Mouse (Mus musculus) midbrain, embryonic 12.5 days (tissue): Measurements from ENCODE around the gene A630076J17Rik. TPM values are rescaled to one million over a fixed set of nuclear protein-coding genes. Genes with fewer than 3 reads are reported as not detected.

ENCODE experiments used
- ATAC-seq: fragments of 200-750 bp; cut with Nextera tagmentation; 2 replicates; pipeline ENCODE4 v1.8.0; 2017; ENCODE audit warnings: low read depth, moderate TSS enrichment, moderate library complexity; ENCODE audit not compliant: low FRiP score
- H3K27ac ChIP-seq: fragments of 300-500 bp; sonication (generic); replicated peaks from 2 replicates; pipeline ENCODE4 v1.5.1; 2016; ENCODE audit warnings: mild to moderate bottlenecking
- H3K27me3 ChIP-seq: fragments of 300-500 bp; sonication (generic); 2 replicates; pipeline ENCODE4 v1.6.1; 2016; ENCODE audit warnings: mild to moderate bottlenecking
- H3K36me3 ChIP-seq: fragments of 300-500 bp; sonication (generic); 2 replicates; pipeline ENCODE4 v1.6.1; 2016
- H3K4me1 ChIP-seq: fragments of 300-500 bp; sonication (generic); 2 replicates; pipeline ENCODE4 v1.6.1; 2016
- H3K4me2 ChIP-seq: fragments of 300-500 bp; sonication (generic); replicated peaks from 2 replicates; pipeline ENCODE4 v1.6.1; 2016; ENCODE audit warnings: mild to moderate bottlenecking, moderate library complexity
- H3K4me3 ChIP-seq: fragments of 300-500 bp; sonication (generic); 2 replicates; pipeline ENCODE4 v1.5.1; 2016; ENCODE audit warnings: mild to moderate bottlenecking
- H3K9ac ChIP-seq: fragments of 300-500 bp; sonication (generic); replicated peaks from 2 replicates; pipeline ENCODE4 v1.6.1; 2016; ENCODE audit warnings: mild to moderate bottlenecking, moderate library complexity
- H3K9me3 ChIP-seq: fragments of 300-500 bp; sonication (generic); 2 replicates; pipeline ENCODE4 v1.6.1; 2016; ENCODE audit warnings: mild to moderate bottlenecking
- WGBS: fragments of 180-500 bp; shearing (Covaris S2); methylation state at CpG from one replicate; pipeline ENCODE4 v1.1.7; 2016; 5-methylcytosine and 5-hydroxymethylcytosine counted together
- polyA plus RNA-seq: library from polyadenylated mRNA; unstranded; fragments of >200 nt; fragmentation: Nextera tagmentation; extraction: Ambion mirVana; gene quantifications from 2 replicates; pipeline ENCODE4 v1.2.1, GENCODE M21; 2016

A630076J17Rik gene
- polyA plus RNA-seq: not detected in 2 replicates

GRCm38 (mm10) chr3:107230527-107230926 lies at the start of gene A630076J17Rik:
Gene A630076J17Rik (plus strand): TSS chr3:107230614.
- Histone ChIP-seq H3K9me3 (no peaks in the 10 kb centered on the region), H3K36me3 (no peaks in the 10 kb centered on the region), H3K27ac (no peak within 1 kb of the TSS), H3K27me3 (peaks cover 5% of the 10 kb centered on the region; the same call in 1 of the 2 replicates), H3K4me2 (no peak within 1 kb of the TSS), H3K9ac (no peak within 1 kb of the TSS), H3K4me3 (no peak within 1 kb of the TSS), H3K4me1 (no peaks in the 10 kb centered on the region)
- 56% methylated on average over 1 of the region's 1 CpGs for WGBS
- no peak for ATAC-seq

GRCm38 (mm10) chr3:107180860-107181259 lies 49.6 kb upstream of the A630076J17Rik start:
- Histone ChIP-seq H3K9ac (no peak overlapping the region), H3K9me3 (no peaks in the 10 kb centered on the region), H3K4me3 (no peak overlapping the region), H3K27me3 (no peaks in the 10 kb centered on the region), H3K36me3 (no peaks in the 10 kb centered on the region), H3K4me1 (no peaks in the 10 kb centered on the region), H3K4me2 (no peak overlapping the region), H3K27ac (no peak overlapping the region)
- ATAC-seq: no peak
- WGBS: 75% methylated on average over 2 of the region's 2 CpGs

- no peak within 1 kb of the TSS for H3K4me2 ChIP-seq
- no peak within 1 kb of the TSS for H3K9ac ChIP-seq
- ATAC-seq: no peak
- no peaks in the 10 kb centered on the region for H3K9me3 ChIP-seq
- no peaks in the 10 kb centered on the region for H3K27me3 ChIP-seq
- no peak within 1 kb of the TSS for H3K27ac ChIP-seq
- H3K36me3 ChIP-seq: no peaks in the 10 kb centered on the region
- no peaks in the 10 kb centered on the region for H3K4me1 ChIP-seq
- WGBS: 71% methylated on average over 1 of the region's 1 CpGs
- H3K4me3 ChIP-seq: no peak within 1 kb of the TSS
Measured at GRCm38 (mm10) chr3:107182756-107183155, 47.7 kb upstream of the A630076J17Rik start, which contains the start of gene Kcna10. Gene Kcna10 (plus strand): TSS chr3:107183056.

- WGBS: 94% methylated on average over 3 of the region's 3 CpGs
- H3K27ac ChIP-seq: no peak overlapping the region
- no peaks in the 10 kb centered on the region for H3K27me3 ChIP-seq
- no peak for ATAC-seq
- no peak overlapping the region for H3K4me3 ChIP-seq
- H3K9ac ChIP-seq: no peak overlapping the region
- no peak overlapping the region for H3K4me2 ChIP-seq
- H3K4me1 ChIP-seq: no peaks in the 10 kb centered on the region
- no peaks in the 10 kb centered on the region for H3K36me3 ChIP-seq
- H3K9me3 ChIP-seq: no peaks in the 10 kb centered on the region
Measured at GRCm38 (mm10) chr3:107183178-107183577, 47.2 kb upstream of the A630076J17Rik start.

GRCm38 (mm10) chr3:107185597-107185996 lies 44.8 kb upstream of the A630076J17Rik start:
- no peak overlapping the region for H3K4me2 ChIP-seq
- no peak for ATAC-seq
- H3K27me3 ChIP-seq: no peaks in the 10 kb centered on the region
- no peak overlapping the region for H3K27ac ChIP-seq
- H3K9me3 ChIP-seq: no peaks in the 10 kb centered on the region
- H3K9ac ChIP-seq: no peak overlapping the region
- 75% methylated on average over 3 of the region's 3 CpGs for WGBS
- H3K4me1 ChIP-seq: no peaks in the 10 kb centered on the region
- no peaks in the 10 kb centered on the region for H3K36me3 ChIP-seq
- no peak overlapping the region for H3K4me3 ChIP-seq

GRCm38 (mm10) chr3:107187022-107187421 lies 43.4 kb upstream of the A630076J17Rik start:
- no peak for ATAC-seq
- H3K4me3 ChIP-seq: no peak overlapping the region
- no peak overlapping the region for H3K4me2 ChIP-seq
- H3K36me3 ChIP-seq: no peaks in the 10 kb centered on the region
- H3K9me3 ChIP-seq: no peaks in the 10 kb centered on the region
- H3K27ac ChIP-seq: no peak overlapping the region
- no peaks in the 10 kb centered on the region for H3K4me1 ChIP-seq
- H3K27me3 ChIP-seq: no peaks in the 10 kb centered on the region
- 78% methylated on average over 4 of the region's 4 CpGs for WGBS
- H3K9ac ChIP-seq: no peak overlapping the region

- peak; percentile 63 for ATAC-seq
- no peak overlapping the region for H3K4me3 ChIP-seq
- no peaks in the 10 kb centered on the region for H3K27me3 ChIP-seq
- H3K4me2 ChIP-seq: no peak overlapping the region
- no peak overlapping the region for H3K27ac ChIP-seq
- H3K4me1 ChIP-seq: no peaks in the 10 kb centered on the region
- no peak overlapping the region for H3K9ac ChIP-seq
- H3K9me3 ChIP-seq: no peaks in the 10 kb centered on the region
- no peaks in the 10 kb centered on the region for H3K36me3 ChIP-seq
- WGBS: 46% methylated on average over 6 of the region's 6 CpGs
Measured at GRCm38 (mm10) chr3:107188226-107188899, 42.1 kb upstream of the A630076J17Rik start.

- peak; percentile 62 for ATAC-seq
- Histone ChIP-seq H3K36me3 (no peaks in the 10 kb centered on the region), H3K4me1 (peaks cover 10% of the 10 kb centered on the region; the same call in 1 of the 2 replicates), H3K27me3 (peaks cover 3% of the 10 kb centered on the region; the same call in 1 of the 2 replicates), H3K4me2 (no peak overlapping the region), H3K9me3 (no peaks in the 10 kb centered on the region), H3K4me3 (no peak overlapping the region), H3K27ac (no peak overlapping the region), H3K9ac (no peak overlapping the region)
- WGBS: 35% methylated on average over 9 of the region's 9 CpGs
Measured at GRCm38 (mm10) chr3:107201310-107202180, 28.9 kb upstream of the A630076J17Rik start.

- Histone ChIP-seq H3K27me3 (peaks cover 3% of the 10 kb centered on the region; the same call in 1 of the 2 replicates), H3K4me3 (no peak overlapping the region), H3K9me3 (no peaks in the 10 kb centered on the region), H3K4me2 (no peak overlapping the region), H3K27ac (no peak overlapping the region), H3K4me1 (peaks cover 25% of the 10 kb centered on the region; the same call in 1 of the 2 replicates), H3K36me3 (no peaks in the 10 kb centered on the region), H3K9ac (no peak overlapping the region)
- ATAC-seq: no peak
- 92% methylated on average over 3 of the region's 3 CpGs for WGBS
Measured at GRCm38 (mm10) chr3:107204413-107204812, 26.0 kb upstream of the A630076J17Rik start.

GRCm38 (mm10) chr3:107205170-107205569 lies 25.2 kb upstream of the A630076J17Rik start:
- no peak overlapping the region for H3K27ac ChIP-seq
- H3K36me3 ChIP-seq: no peaks in the 10 kb centered on the region
- no peak overlapping the region for H3K9ac ChIP-seq
- no peak overlapping the region for H3K4me2 ChIP-seq
- no peaks in the 10 kb centered on the region; the same call in 1 of the 2 replicates for H3K27me3 ChIP-seq
- H3K4me1 ChIP-seq: peaks cover 25% of the 10 kb centered on the region; the same call in 1 of the 2 replicates
- no peak for ATAC-seq
- H3K9me3 ChIP-seq: no peaks in the 10 kb centered on the region
- no peak overlapping the region for H3K4me3 ChIP-seq

GRCm38 (mm10) chr3:107205994-107206393 lies 24.4 kb upstream of the A630076J17Rik start:
- Histone ChIP-seq H3K27ac (no peak overlapping the region), H3K27me3 (no peaks in the 10 kb centered on the region; the same call in 1 of the 2 replicates), H3K4me1 (peaks cover 25% of the 10 kb centered on the region; the same call in 1 of the 2 replicates), H3K9ac (no peak overlapping the region), H3K4me2 (no peak overlapping the region), H3K4me3 (no peak overlapping the region), H3K9me3 (no peaks in the 10 kb centered on the region), H3K36me3 (no peaks in the 10 kb centered on the region)
- WGBS: 11% methylated on average over 4 of the region's 4 CpGs
- ATAC-seq: no peak
